In the genomic region with DNA sequence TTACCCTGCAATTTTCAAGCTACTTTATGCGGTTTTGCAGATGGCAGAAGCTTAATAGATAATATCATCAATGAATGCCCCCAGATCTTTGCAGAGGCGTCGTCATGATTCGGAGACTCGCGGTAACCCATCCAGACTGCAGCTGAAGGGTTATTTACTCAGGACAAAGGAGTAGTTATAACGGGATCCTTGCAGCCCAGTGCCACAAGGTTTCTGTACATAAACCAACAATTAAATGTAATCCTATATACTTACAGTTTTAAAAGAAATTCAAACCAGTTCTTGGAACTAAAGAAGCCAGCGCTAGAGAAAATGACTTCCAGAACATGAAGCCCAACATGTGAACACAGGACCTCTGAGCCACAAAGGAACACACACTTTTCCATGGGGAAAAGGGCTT, we compare ENCODE assay signal across 19 mouse cellular contexts.
DNase-seq lines count a peak whose midpoint lies in the region; ATAC-seq lines count a peak whose summit lies in the region.
"Had no signal": no experiment of that assay in that cellular context is flagged by ENCODE, and none has a peak within 500 bp of the region (broad histone marks: within the 10 kb centered on the region; RNA-seq: fewer than 3 reads in every experiment).

No protein-coding gene starts in this region.

- WGBS in embryonic facial prominence, embryonic 10.5 days, result 55% methylated on average over 8 of the region's 8 CpGs
- WGBS in embryonic facial prominence, embryonic 11.5 days, result 42% methylated on average over 8 of the region's 8 CpGs
- WGBS in embryonic facial prominence, embryonic 15.5 days, result 31% methylated on average over 8 of the region's 8 CpGs
- 39% methylated on average over 8 of the region's 8 CpGs for WGBS in limb, embryonic 15.5 days

- H3K4me2 ChIP-seq in embryonic facial prominence, embryonic 11.5 days (ENCODE audit: low read depth, low read length), result no peak overlapping the region; the same call in 1 of the 2 replicates
- H3K4me2 ChIP-seq in embryonic facial prominence, embryonic 15.5 days (replicated peaks), result no peak overlapping the region
- H3K4me2 ChIP-seq in limb, embryonic 15.5 days, result 0 out of 2 replicates have a peak overlapping the region, but pooled peaks have one; percentile 0
- H3K4me2 ChIP-seq: forebrain, embryonic 15.5 days; heart, embryonic 13.5 days; hindbrain, embryonic 12.5 days had no signal

- peak overlapping the region; percentile 68 for H3K27ac ChIP-seq in embryonic facial prominence, embryonic 10.5 days (replicated peaks)
- 0 out of 2 replicates have a peak overlapping the region, but pooled peaks have one; percentile 47 for H3K27ac ChIP-seq in embryonic facial prominence, embryonic 11.5 days (replicated peaks; ENCODE audit: low read depth, low read length)
- peak overlapping the region; percentile 49; the same call in 1 of the 2 replicates for H3K27ac ChIP-seq in embryonic facial prominence, embryonic 15.5 days (replicated peaks)
- H3K27ac ChIP-seq in limb, embryonic 15.5 days, result no peak overlapping the region
- H3K27ac ChIP-seq: forebrain, embryonic 15.5 days; heart, embryonic 13.5 days; hindbrain, embryonic 12.5 days had no signal

- H3K9me3 ChIP-seq in embryonic facial prominence, embryonic 10.5 days, result peaks cover 7% of the 10 kb centered on the region; the same call in 1 of the 2 replicates
- no peaks in the 10 kb centered on the region for H3K9me3 ChIP-seq in embryonic facial prominence, embryonic 11.5 days (replicated peaks; ENCODE audit: control insufficient read depth, low read length)
- H3K9me3 ChIP-seq in embryonic facial prominence, embryonic 15.5 days (replicated peaks), result no peaks in the 10 kb centered on the region
- no peaks in the 10 kb centered on the region for H3K9me3 ChIP-seq in limb, embryonic 15.5 days
- H3K9me3 ChIP-seq: forebrain, embryonic 15.5 days; G1E; hindbrain, embryonic 12.5 days had no signal

- peaks cover 21% of the 10 kb centered on the region for H3K4me1 ChIP-seq in embryonic facial prominence, embryonic 10.5 days
- peaks cover 3% of the 10 kb centered on the region for H3K4me1 ChIP-seq in embryonic facial prominence, embryonic 11.5 days (ENCODE audit: control insufficient read depth, insufficient read depth, low read length)
- H3K4me1 ChIP-seq in embryonic facial prominence, embryonic 15.5 days, result peaks cover 12% of the 10 kb centered on the region
- H3K4me1 ChIP-seq in limb, embryonic 15.5 days, result peaks cover 23% of the 10 kb centered on the region
- H3K4me1 ChIP-seq: heart, embryonic 13.5 days; hindbrain, embryonic 12.5 days had no signal

- ATAC-seq in embryonic facial prominence, embryonic 11.5 days (replicated peaks; ENCODE audit: insufficient number of reproducible peaks, low FRiP score, low TSS enrichment, low read depth), result no peak; the same call in 1 of the 2 replicates
- ATAC-seq in embryonic facial prominence, embryonic 15.5 days (ENCODE audit: insufficient number of reproducible peaks, low FRiP score, low TSS enrichment, low read depth), result no peak
- no peak for ATAC-seq in limb, embryonic 15.5 days (ENCODE audit: insufficient number of reproducible peaks, low FRiP score, low TSS enrichment, low read depth)
- ATAC-seq: CD4-positive, CD25-positive, alpha-beta regulatory T cell, adult 4 months; forebrain, embryonic 15.5 days; hindbrain, embryonic 16.5 days; inflammation-experienced regulatory T-cells, adult 6 months had no signal

- peak; percentile 25 for DNase-seq in embryonic facial prominence, embryonic 10.5 days (ENCODE audit: low spot score)
- peak; percentile 62 for DNase-seq in embryonic facial prominence, embryonic 11.5 days (ENCODE audit: low spot score)
- no peak for DNase-seq in kidney, adult 8-10 months
- DNase-seq in natural killer cell, adult 2 months (ENCODE audit: low spot score in 2 of 2), result no peak
- DNase-seq: adrenal gland, adult 8-10 months; adrenal gland, postnatal 36 days; cerebellum, adult 2 months; cerebellum, postnatal 10 days; gastrocnemius, postnatal 25 days; heart, postnatal 4 days had no signal

- no peaks in the 10 kb centered on the region for H3K27me3 ChIP-seq in embryonic facial prominence, embryonic 10.5 days (replicated peaks; ENCODE audit: low read depth, poor library complexity, severe bottlenecking)
- H3K27me3 ChIP-seq in embryonic facial prominence, embryonic 11.5 days (ENCODE audit: control insufficient read depth, insufficient read depth, low read length), result no peaks in the 10 kb centered on the region
- H3K27me3 ChIP-seq in embryonic facial prominence, embryonic 15.5 days, result no peaks in the 10 kb centered on the region
- no peaks in the 10 kb centered on the region; the same call in 1 of the 2 replicates for H3K27me3 ChIP-seq in limb, embryonic 15.5 days
- H3K27me3 ChIP-seq: forebrain, embryonic 15.5 days; heart, embryonic 13.5 days; hindbrain, embryonic 12.5 days had no signal

- no peak overlapping the region for H3K4me3 ChIP-seq in embryonic facial prominence, embryonic 10.5 days
- no peak overlapping the region for H3K4me3 ChIP-seq in embryonic facial prominence, embryonic 11.5 days (ENCODE audit: low read depth, low read length)
- H3K4me3 ChIP-seq in embryonic facial prominence, embryonic 15.5 days (replicated peaks), result no peak overlapping the region
- H3K4me3 ChIP-seq in limb, embryonic 15.5 days, result no peak overlapping the region
- H3K4me3 ChIP-seq: forebrain, embryonic 15.5 days; heart, embryonic 13.5 days; hindbrain, embryonic 12.5 days had no signal

- H3K36me3 ChIP-seq in embryonic facial prominence, embryonic 10.5 days (replicated peaks), result no peaks in the 10 kb centered on the region
- no peaks in the 10 kb centered on the region for H3K36me3 ChIP-seq in embryonic facial prominence, embryonic 11.5 days (replicated peaks; ENCODE audit: control insufficient read depth, insufficient read depth, low read depth, low read length)
- H3K36me3 ChIP-seq in embryonic facial prominence, embryonic 15.5 days, result no peaks in the 10 kb centered on the region
- H3K36me3 ChIP-seq in limb, embryonic 15.5 days, result no peaks in the 10 kb centered on the region
- H3K36me3 ChIP-seq: forebrain, embryonic 15.5 days; G1E; hindbrain, embryonic 12.5 days had no signal

- H3K9ac ChIP-seq in embryonic facial prominence, embryonic 11.5 days (replicated peaks; ENCODE audit: low read length), result no peak overlapping the region
- no peak overlapping the region for H3K9ac ChIP-seq in embryonic facial prominence, embryonic 15.5 days
- no peak overlapping the region for H3K9ac ChIP-seq in limb, embryonic 15.5 days
- H3K9ac ChIP-seq: forebrain, embryonic 15.5 days; heart, embryonic 13.5 days; hindbrain, embryonic 12.5 days had no signal

Comparison
In these comparisons a context has a peak if more than half of its experiments do, and no peak if none do; other contexts are left out.
1. DNase-seq: peak in embryonic facial prominence, embryonic 10.5 days (single experiment) and embryonic facial prominence, embryonic 11.5 days (single experiment); none in kidney, adult 8-10 months (0 of 2) and natural killer cell, adult 2 months (0 of 2).